Mouse (Mus musculus) olfactory bulb, adult 2 months (tissue): ENCODE results near the gene Tdrd1. TPM values are rescaled to one million over a fixed set of nuclear protein-coding genes. Genes with fewer than 3 reads are reported as not detected.
A peak's percentile ranks its signal among the peaks of the same experiment; 100 is the strongest.

Experiments
- H3K27ac ChIP-seq: fragments of 200-500 bp; 2 replicates; pipeline ENCODE4 v1.5.1; 2012; ENCODE audit warnings: low read depth, low read length; ENCODE audit not compliant: insufficient read depth
- H3K4me1 ChIP-seq: fragments of 200-500 bp; 2 replicates; pipeline ENCODE4 v1.6.1; 2012; ENCODE audit warnings: low read length; ENCODE audit not compliant: control insufficient read depth, insufficient read depth
- H3K4me3 ChIP-seq: fragments of 200-500 bp; 2 replicates; pipeline ENCODE4 v1.5.1; 2012; ENCODE audit warnings: mild to moderate bottlenecking, low read depth, low read length, moderate library complexity; ENCODE audit not compliant: insufficient read depth
- CTCF ChIP-seq: fragments of 200-500 bp; IDR thresholded peaks from 2 replicates; pipeline ENCODE4 v1.5.1; 2012; ENCODE audit warnings: low read depth, mild to moderate bottlenecking, low read length, moderate library complexity; ENCODE audit not compliant: insufficient read depth
- POLR2A ChIP-seq: fragments of 200-500 bp; IDR thresholded peaks from 2 replicates; pipeline ENCODE4 v1.6.1; 2012; ENCODE audit warnings: mild to moderate bottlenecking, low read depth, low read length, moderate library complexity; ENCODE audit not compliant: insufficient read depth
- WGBS: fragments of 180-500 bp; shearing (Covaris S2); methylation state at CpG from one replicate; pipeline ENCODE4 v1.1.7; 2018; 5-methylcytosine and 5-hydroxymethylcytosine counted together
- polyA plus RNA-seq: library from polyadenylated mRNA; stranded (reverse); fragments of >200 nt; gene quantifications from 2 replicates; pipeline ENCODE4 v1.2.4, GENCODE M21; 2012; ENCODE audit warnings: low replicate concordance; ENCODE audit not compliant: missing spikeins, insufficient read depth, insufficient read length

Tdrd1 gene
- polyA plus RNA-seq, 1 experiment, result not detected

DNA sequence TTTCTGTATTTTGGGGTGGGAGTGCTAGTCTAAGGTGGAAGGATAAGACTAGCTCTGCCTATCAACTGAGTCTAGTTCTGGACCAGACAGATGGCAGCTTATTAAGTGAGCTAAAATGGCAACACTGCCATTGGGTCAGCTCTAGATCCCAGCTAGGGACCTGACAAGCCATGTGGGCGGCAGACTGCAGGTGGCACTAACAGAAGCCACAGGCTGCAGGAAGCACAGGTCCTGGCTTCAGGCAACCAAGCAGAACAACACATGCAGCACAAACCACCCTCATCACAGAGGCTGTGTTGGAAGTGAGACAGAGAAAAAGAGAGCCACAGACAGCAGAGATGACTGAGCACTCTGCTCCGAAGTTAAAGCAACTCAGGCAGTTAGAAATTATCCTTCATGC lies 20.6 kb upstream of the Tdrd1 start:
- Histone ChIP-seq H3K4me3 (no peak overlapping the region), H3K27ac (no peak overlapping the region), H3K4me1 (no peaks in the 10 kb centered on the region)
- TF ChIP-seq CTCF, result no peak
- no peak for TF ChIP-seq POLR2A
- WGBS, result 94% methylated on average over 2 of the region's 2 CpGs

GRCm38 (mm10) chr19:56807122-56807521 lies 18.9 kb upstream of the Tdrd1 start:
- 91% methylated on average over 5 of the region's 5 CpGs for WGBS
- TF ChIP-seq CTCF, result no peak
- no peak for TF ChIP-seq POLR2A
- Histone ChIP-seq H3K4me3 (no peak overlapping the region), H3K27ac (no peak overlapping the region), H3K4me1 (0 out of 2 replicates have a peak, but pooled peaks cover 2% of the 10 kb centered on the region)

- no peak; the same call in 1 of the 2 replicates for TF ChIP-seq CTCF
- TF ChIP-seq POLR2A, result no peak
- Histone ChIP-seq H3K4me3 (no peak overlapping the region), H3K4me1 (0 out of 2 replicates have a peak, but pooled peaks cover 2% of the 10 kb centered on the region), H3K27ac (no peak overlapping the region)
- 57% methylated on average over 5 of the region's 5 CpGs for WGBS
Observed at GRCm38 (mm10) chr19:56808771-56809170, 17.2 kb upstream of the Tdrd1 start.

- no peak for TF ChIP-seq CTCF
- TF ChIP-seq POLR2A, result no peak
- Histone ChIP-seq H3K4me1 (0 out of 2 replicates have a peak, but pooled peaks cover 2% of the 10 kb centered on the region), H3K4me3 (no peak overlapping the region)
Observed at GRCm38 (mm10) chr19:56810641-56811146, 15.3 kb upstream of the Tdrd1 start.

GRCm38 (mm10) chr19:56811590-56811989 lies 14.4 kb upstream of the Tdrd1 start:
- Histone ChIP-seq H3K27ac (no peak overlapping the region), H3K4me1 (0 out of 2 replicates have a peak, but pooled peaks cover 2% of the 10 kb centered on the region), H3K4me3 (no peak overlapping the region)
- no peak for TF ChIP-seq POLR2A
- peak; percentile 35; the same call in 1 of the 2 replicates for TF ChIP-seq CTCF
- WGBS, result 55% methylated on average over 9 of the region's 9 CpGs

More at GRCm38 (mm10) chr19:56810641-56811146, 15.3 kb upstream of the Tdrd1 start:
- H3K27ac ChIP-seq, result no peak overlapping the region

DNA sequence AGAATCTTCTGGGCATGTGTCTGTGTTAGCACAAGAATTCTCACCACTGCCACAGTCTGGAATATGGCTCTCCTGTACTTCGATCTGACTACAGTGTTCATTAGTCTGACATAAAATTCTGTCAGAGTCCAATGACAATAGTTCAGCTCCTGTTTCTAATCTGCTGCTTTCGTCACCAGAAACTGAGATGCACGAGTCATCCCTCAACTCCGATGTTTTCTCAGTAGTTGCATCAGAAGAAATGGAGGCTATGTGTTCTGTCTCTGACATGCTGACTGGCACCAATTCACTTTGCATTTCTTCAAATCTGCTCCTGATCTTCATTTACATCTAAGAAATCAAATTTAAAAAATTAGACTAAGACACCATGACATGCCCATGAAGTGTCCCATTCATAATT lies 12.6 kb upstream of the Tdrd1 start:
- 87% methylated on average over 4 of the region's 4 CpGs for WGBS
- TF ChIP-seq CTCF (no peak), POLR2A (no peak)
- peaks cover 5% of the 10 kb centered on the region; the same call in 1 of the 2 replicates for H3K4me1 ChIP-seq
- no peak overlapping the region for H3K4me3 ChIP-seq
- no peak overlapping the region for H3K27ac ChIP-seq

- Histone ChIP-seq H3K4me3 (no peak overlapping the region), H3K27ac (no peak overlapping the region), H3K4me1 (peaks cover 9% of the 10 kb centered on the region)
- 37% methylated on average over 14 of the region's 14 CpGs for WGBS
- no peak for TF ChIP-seq CTCF
- no peak for TF ChIP-seq POLR2A
Observed at GRCm38 (mm10) chr19:56817851-56818526, 8.0 kb upstream of the Tdrd1 start.

GRCm38 (mm10) chr19:56821040-56821797 lies 4.8 kb upstream of the Tdrd1 start:
- TF ChIP-seq CTCF (no peak), POLR2A (no peak)
- 3% methylated on average over 22 of the region's 22 CpGs for WGBS
- Histone ChIP-seq H3K4me1 (peaks cover 12% of the 10 kb centered on the region), H3K27ac (peak overlapping the region; percentile 79; the same call in 1 of the 2 replicates), H3K4me3 (peak overlapping the region; percentile 88)
